Mouse (Mus musculus): Measurements from ENCODE around the gene Cstf2. TPM values are rescaled to one million over a fixed set of nuclear protein-coding genes. Genes with fewer than 3 reads are reported as not detected.

Gene Cstf2
- 67.0 and 68.9 TPM in 2 replicates for polyA plus RNA-seq (2015; fragmentation: Nextera tagmentation; extraction: Ambion mirVana)

GRCm38 (mm10) chrX:134058987-134059712, at the start of gene Cstf2:
TSS of gene Cstf2 (plus strand) at chrX:134059187.
- WGBS, result 24% methylated on average over 53 of the region's 77 CpGs
- no peaks in the 10 kb centered on the region for H3K27me3 ChIP-seq (replicated peaks)
- H3K4me1 ChIP-seq, result peaks cover 9% of the 10 kb centered on the region; the same call in 1 of the 2 replicates
- peak within 1 kb of the TSS; percentile 62 for H3K9ac ChIP-seq (replicated peaks)
- H3K9me3 ChIP-seq (replicated peaks), result no peaks in the 10 kb centered on the region
- peak; percentile 99 for ATAC-seq (ENCODE audit: low FRiP score)
- peak within 1 kb of the TSS; percentile 58 for H3K4me3 ChIP-seq (replicated peaks)
- H3K36me3 ChIP-seq, result no peaks in the 10 kb centered on the region; the same call in 1 of the 2 replicates
- peak within 1 kb of the TSS; percentile 51 for H3K4me2 ChIP-seq
- H3K27ac ChIP-seq (replicated peaks), result peak within 1 kb of the TSS; percentile 89

GRCm38 (mm10) chrX:134019005-134019404, 40.0 kb upstream of the Cstf2 start:
- Histone ChIP-seq H3K9me3 (replicated peaks) (no peaks in the 10 kb centered on the region), H3K4me3 (replicated peaks) (no peak overlapping the region), H3K9ac (replicated peaks) (no peak overlapping the region), H3K4me2 (no peak overlapping the region), H3K27me3 (replicated peaks) (no peaks in the 10 kb centered on the region), H3K27ac (replicated peaks) (no peak overlapping the region), H3K36me3 (no peaks in the 10 kb centered on the region), H3K4me1 (no peaks in the 10 kb centered on the region)
- whole genome bisulfite sequencing, result 16% methylated on average over 9 of the region's 9 CpGs
- ATAC-seq (ENCODE audit: low FRiP score), result peak; percentile 81; the same call in 1 of the 2 replicates

GRCm38 (mm10) chrX:134020664-134021063, 38.3 kb upstream of the Cstf2 start:
- Histone ChIP-seq H3K9me3 (replicated peaks) (no peaks in the 10 kb centered on the region), H3K4me3 (replicated peaks) (no peak overlapping the region), H3K4me2 (no peak overlapping the region), H3K36me3 (no peaks in the 10 kb centered on the region), H3K9ac (replicated peaks) (no peak overlapping the region), H3K4me1 (no peaks in the 10 kb centered on the region), H3K27ac (replicated peaks) (no peak overlapping the region), H3K27me3 (replicated peaks) (no peaks in the 10 kb centered on the region)
- ATAC-seq (ENCODE audit: low FRiP score), result no peak
- WGBS, result 33% methylated on average over 5 of the region's 5 CpGs

- ATAC-seq (ENCODE audit: low FRiP score), result no peak
- Histone ChIP-seq H3K27me3 (replicated peaks) (no peaks in the 10 kb centered on the region), H3K9me3 (replicated peaks) (no peaks in the 10 kb centered on the region), H3K4me2 (no peak overlapping the region), H3K4me3 (replicated peaks) (no peak overlapping the region), H3K36me3 (no peaks in the 10 kb centered on the region), H3K9ac (replicated peaks) (no peak overlapping the region), H3K27ac (replicated peaks) (no peak overlapping the region), H3K4me1 (no peaks in the 10 kb centered on the region)
- 69% methylated on average over 1 of the region's 1 CpGs for WGBS
These were observed 10.0 kb upstream of the Cstf2 start for GRCm38 (mm10) chrX:134048994-134049393.

GRCm38 (mm10) chrX:134056897-134057296, 2.1 kb upstream of the Cstf2 start:
- Histone ChIP-seq H3K27ac (replicated peaks) (no peak overlapping the region), H3K4me2 (no peak overlapping the region), H3K9ac (replicated peaks) (no peak overlapping the region), H3K4me1 (peaks cover 9% of the 10 kb centered on the region; the same call in 1 of the 2 replicates), H3K27me3 (replicated peaks) (no peaks in the 10 kb centered on the region), H3K36me3 (no peaks in the 10 kb centered on the region), H3K4me3 (replicated peaks) (no peak overlapping the region), H3K9me3 (replicated peaks) (no peaks in the 10 kb centered on the region)
- no peak for ATAC-seq (ENCODE audit: low FRiP score)
- 86% methylated on average over 2 of the region's 2 CpGs for WGBS

GRCm38 (mm10) chrX:134058040-134058875, 729 bp upstream of the Cstf2 start:
- H3K27ac ChIP-seq (replicated peaks), result peak overlapping the region; percentile 89
- 69% methylated on average over 14 of the region's 14 CpGs for WGBS
- no peaks in the 10 kb centered on the region for H3K27me3 ChIP-seq (replicated peaks)
- H3K4me3 ChIP-seq (replicated peaks), result peak overlapping the region; percentile 58
- ATAC-seq (ENCODE audit: low FRiP score), result peak; percentile 19; the same call in 1 of the 2 replicates
- H3K9me3 ChIP-seq (replicated peaks), result no peaks in the 10 kb centered on the region
- no peaks in the 10 kb centered on the region; the same call in 1 of the 2 replicates for H3K36me3 ChIP-seq
- peak overlapping the region; percentile 51 for H3K4me2 ChIP-seq
- H3K9ac ChIP-seq (replicated peaks), result 0 out of 2 replicates have a peak overlapping the region, but pooled peaks have one; percentile 26
- peaks cover 9% of the 10 kb centered on the region; the same call in 1 of the 2 replicates for H3K4me1 ChIP-seq

- Histone ChIP-seq H3K4me1 (peaks cover 9% of the 10 kb centered on the region; the same call in 1 of the 2 replicates), H3K36me3 (no peaks in the 10 kb centered on the region; the same call in 1 of the 2 replicates), H3K27ac (replicated peaks) (peak overlapping the region; percentile 89), H3K4me3 (replicated peaks) (peak overlapping the region; percentile 58), H3K9me3 (replicated peaks) (no peaks in the 10 kb centered on the region), H3K4me2 (peak overlapping the region; percentile 51), H3K9ac (replicated peaks) (peak overlapping the region; percentile 62), H3K27me3 (replicated peaks) (no peaks in the 10 kb centered on the region)
- WGBS, result 18% methylated on average over 10 of the region's 10 CpGs
- ATAC-seq (ENCODE audit: low FRiP score), result peak; percentile 20; the same call in 1 of the 2 replicates
These were observed 777 bp downstream of the Cstf2 start for GRCm38 (mm10) chrX:134059764-134060163.

GRCm38 (mm10) chrX:134085453-134085852, 26.5 kb downstream of the Cstf2 start:
- Histone ChIP-seq H3K4me1 (no peaks in the 10 kb centered on the region), H3K9ac (replicated peaks) (no peak overlapping the region), H3K27me3 (replicated peaks) (no peaks in the 10 kb centered on the region), H3K36me3 (peaks cover 24% of the 10 kb centered on the region), H3K4me3 (replicated peaks) (no peak overlapping the region), H3K4me2 (no peak overlapping the region), H3K27ac (replicated peaks) (no peak overlapping the region), H3K9me3 (replicated peaks) (no peaks in the 10 kb centered on the region)
- ATAC-seq (ENCODE audit: low FRiP score), result no peak
- WGBS, result 41% methylated on average over 1 of the region's 1 CpGs

GRCm38 (mm10) chrX:134102641-134103040, 43.7 kb downstream of the Cstf2 start:
- Histone ChIP-seq H3K9ac (replicated peaks) (no peak overlapping the region), H3K27ac (replicated peaks) (no peak overlapping the region)
- 83% methylated on average over 2 of the region's 2 CpGs for WGBS

GRCm38 (mm10) chrX:134111767-134112166, 52.8 kb downstream of the Cstf2 start:
- no peak overlapping the region for H3K4me2 ChIP-seq
- ATAC-seq (ENCODE audit: low FRiP score), result no peak
- 0 out of 2 replicates have a peak, but pooled peaks cover 4% of the 10 kb centered on the region for H3K27me3 ChIP-seq (replicated peaks)
- H3K36me3 ChIP-seq, result no peaks in the 10 kb centered on the region
- H3K9me3 ChIP-seq (replicated peaks), result no peaks in the 10 kb centered on the region
- H3K4me3 ChIP-seq (replicated peaks), result no peak overlapping the region
- no peak overlapping the region for H3K9ac ChIP-seq (replicated peaks)
- WGBS, result 93% methylated on average over 3 of the region's 3 CpGs
- no peak overlapping the region for H3K27ac ChIP-seq (replicated peaks)
- H3K4me1 ChIP-seq, result no peaks in the 10 kb centered on the region

More at GRCm38 (mm10) chrX:134102641-134103040, 43.7 kb downstream of the Cstf2 start:
- no peaks in the 10 kb centered on the region for H3K36me3 ChIP-seq
- no peak overlapping the region for H3K4me3 ChIP-seq (replicated peaks)
- no peak for ATAC-seq (ENCODE audit: low FRiP score)
- no peak overlapping the region for H3K4me2 ChIP-seq
- H3K27me3 ChIP-seq (replicated peaks), result no peaks in the 10 kb centered on the region; the same call in 1 of the 2 replicates
- no peaks in the 10 kb centered on the region for H3K4me1 ChIP-seq
- H3K9me3 ChIP-seq (replicated peaks), result no peaks in the 10 kb centered on the region

GRCm38 (mm10) chrX:134116417-134116816, 57.4 kb downstream of the Cstf2 start:
- Histone ChIP-seq H3K4me1 (no peaks in the 10 kb centered on the region), H3K9me3 (replicated peaks) (no peaks in the 10 kb centered on the region), H3K27ac (replicated peaks) (no peak overlapping the region), H3K4me2 (no peak overlapping the region), H3K27me3 (replicated peaks) (0 out of 2 replicates have a peak, but pooled peaks cover 4% of the 10 kb centered on the region), H3K4me3 (replicated peaks) (no peak overlapping the region), H3K9ac (replicated peaks) (no peak overlapping the region), H3K36me3 (no peaks in the 10 kb centered on the region)
- 70% methylated on average over 3 of the region's 3 CpGs for whole genome bisulfite sequencing
- no peak for ATAC-seq (ENCODE audit: low FRiP score)
